Mouse (Mus musculus): Measurements from ENCODE around the gene Zbtb46. TPM values are rescaled to one million over a fixed set of nuclear protein-coding genes. Genes with fewer than 3 reads are reported as not detected.
"Not testable (repeated sequence)": the region's sequence is repeated elsewhere in the genome, so short reads cannot be mapped to it uniquely, and the experiment has no call there.

The Zbtb46 gene
- 7.5 and 8.9 TPM in 2 replicates for total RNA-seq (2017)

DNA sequence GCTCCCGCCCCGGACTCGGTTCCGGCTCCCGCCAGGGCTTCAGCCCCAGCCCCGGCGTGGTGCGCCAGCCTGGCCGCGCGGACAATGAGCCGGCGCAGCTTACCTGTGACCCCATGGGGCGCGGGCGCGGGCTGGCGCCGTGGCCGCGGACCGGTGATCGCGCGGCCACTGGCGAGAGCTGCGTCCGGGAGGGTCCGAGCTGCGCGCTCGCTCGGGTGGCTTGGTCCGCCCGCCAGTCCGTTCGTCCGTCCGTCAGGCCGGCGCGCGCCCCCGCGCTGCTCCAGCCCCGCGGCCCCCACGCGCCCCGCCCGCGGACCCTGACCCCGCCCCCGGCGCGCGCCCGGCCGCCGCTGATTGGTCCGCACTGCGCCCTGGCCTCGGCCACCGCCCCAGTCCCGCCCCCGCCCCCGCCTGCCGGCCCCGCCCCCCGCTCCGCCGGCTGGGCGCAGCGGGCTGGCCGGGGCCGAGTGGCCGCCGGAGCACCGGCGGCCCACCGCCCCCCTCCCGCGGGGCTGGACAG lies at the start of gene Zbtb46:
Gene Zbtb46 (minus strand): TSS at position 274 of the 520 bp plus-strand sequence.
- ATAC-seq (replicated peaks; ENCODE audit: low read depth, poor library complexity, severe bottlenecking), result no peak

DNA sequence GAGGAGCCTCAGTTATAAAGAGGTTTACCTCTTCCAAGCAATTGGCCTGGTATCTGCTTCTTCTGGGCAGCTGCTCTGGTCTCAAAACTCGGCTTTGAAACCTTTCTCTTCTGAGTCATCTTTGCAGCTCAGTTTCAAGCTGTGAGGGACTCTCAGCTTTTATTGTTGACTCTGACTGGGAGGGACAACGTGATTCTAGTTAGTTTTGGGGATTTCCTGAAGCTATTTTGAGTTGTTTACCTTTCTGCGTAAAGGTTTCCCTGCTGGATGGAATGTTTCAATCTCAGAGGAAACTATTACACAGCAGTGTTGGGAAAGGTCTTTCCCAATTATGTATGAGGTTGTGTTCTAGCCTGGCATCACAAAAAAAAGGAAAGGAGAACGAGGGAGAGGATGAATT lies 39.4 kb upstream of the Zbtb46 start:
- ATAC-seq (replicated peaks; ENCODE audit: low read depth, poor library complexity, severe bottlenecking), result no peak

DNA sequence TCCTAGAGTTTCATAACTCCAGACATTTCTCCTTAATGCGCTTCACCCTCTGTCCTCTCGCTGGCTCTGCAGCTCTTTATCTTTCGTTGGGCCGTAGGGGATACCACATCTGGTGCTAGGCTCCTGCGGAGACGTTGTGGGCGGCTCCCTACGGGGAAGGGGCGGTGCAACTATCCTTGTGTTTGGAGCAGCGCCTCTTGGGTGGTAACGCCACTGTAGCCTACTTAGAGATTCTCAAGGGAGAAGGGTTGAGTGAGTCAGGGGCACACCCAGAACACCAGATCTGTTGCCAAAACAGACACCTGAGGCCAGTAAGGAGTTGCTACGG lies 38.3 kb upstream of the Zbtb46 start:
- peak; percentile 66 for ATAC-seq (replicated peaks; ENCODE audit: low read depth, poor library complexity, severe bottlenecking)

DNA sequence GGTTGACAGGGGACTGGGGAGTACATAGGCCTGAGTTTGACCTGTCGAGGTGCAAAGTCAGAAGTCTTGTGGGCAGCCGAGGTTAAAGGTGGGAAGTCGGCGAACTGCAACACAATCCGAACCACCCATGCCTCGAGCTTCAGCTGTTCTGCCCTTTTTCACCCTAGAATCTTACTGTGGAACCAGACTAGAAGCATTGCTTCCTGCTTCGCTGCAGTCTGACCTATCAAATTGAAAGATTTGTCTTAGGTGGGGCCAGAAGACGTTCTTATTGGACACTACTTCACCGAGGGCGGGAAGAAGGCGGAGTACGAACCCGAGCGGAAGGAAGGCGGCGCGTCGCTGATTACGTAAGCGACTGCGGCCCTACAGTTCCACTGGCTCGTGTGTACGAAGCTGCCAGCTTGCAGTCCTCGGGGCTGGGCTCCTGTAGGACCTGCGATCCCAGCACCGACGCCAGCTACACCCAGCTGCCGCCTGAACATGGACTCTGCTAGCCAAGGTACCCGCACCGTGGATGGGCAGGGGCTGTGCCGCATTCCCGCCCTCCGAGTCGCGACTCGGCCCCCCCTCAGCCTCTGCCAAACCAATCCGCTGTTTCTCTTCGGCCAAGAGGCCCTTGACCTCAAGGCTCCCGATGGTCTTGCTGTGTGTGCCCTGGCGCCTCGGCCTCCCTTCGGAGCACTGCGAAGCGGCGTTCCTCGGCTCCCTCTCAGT lies 37.8 kb upstream of the Zbtb46 start, which contains the start of gene Tpd52l2:
Gene Tpd52l2 (plus strand): TSS at position 312 of the 717 bp plus-strand sequence.
- peak; percentile 79 for ATAC-seq (replicated peaks; ENCODE audit: low read depth, poor library complexity, severe bottlenecking)

DNA sequence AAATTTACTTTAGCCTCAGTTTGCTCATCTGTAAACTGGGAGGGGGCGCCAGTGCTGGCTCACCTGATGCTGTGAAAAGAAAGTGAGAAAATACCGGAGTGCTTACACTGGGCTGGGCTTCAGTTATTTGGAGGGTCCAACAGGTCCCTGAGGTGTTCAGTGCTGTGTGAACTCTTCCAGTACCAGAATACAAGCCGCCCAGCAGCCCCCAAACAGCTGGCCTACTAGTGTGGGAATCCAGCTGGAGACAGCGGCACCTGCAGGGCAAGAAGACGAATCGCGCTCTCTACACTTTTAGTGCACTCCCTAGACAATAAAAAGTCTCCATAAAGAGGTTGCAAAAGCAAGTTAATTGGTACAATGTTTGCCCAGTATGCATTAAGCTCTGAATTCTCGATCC lies 37.1 kb upstream of the Zbtb46 start:
- peak; percentile 43 for ATAC-seq (replicated peaks; ENCODE audit: low read depth, poor library complexity, severe bottlenecking)

DNA sequence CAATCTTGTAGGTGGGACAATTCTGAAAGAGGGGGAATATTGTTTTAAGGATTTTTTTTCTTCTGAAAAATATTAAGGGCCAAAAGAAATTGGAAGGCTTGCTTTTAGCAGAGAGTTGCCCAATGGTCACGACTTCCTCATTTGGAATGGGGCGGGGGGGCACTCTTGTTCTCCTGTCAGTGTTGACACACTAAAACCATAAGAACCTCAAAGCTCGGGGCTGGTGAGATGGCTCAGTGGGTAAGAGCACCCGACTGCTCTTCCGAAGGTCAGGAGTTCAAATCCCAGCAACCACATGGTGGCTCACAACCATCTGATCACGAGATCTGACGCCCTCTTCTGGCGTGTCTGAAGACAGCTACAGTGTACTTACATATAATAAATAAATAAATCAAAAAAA lies 36.6 kb upstream of the Zbtb46 start:
- not testable (repeated sequence) for ATAC-seq (replicated peaks; ENCODE audit: low read depth, poor library complexity, severe bottlenecking)

DNA sequence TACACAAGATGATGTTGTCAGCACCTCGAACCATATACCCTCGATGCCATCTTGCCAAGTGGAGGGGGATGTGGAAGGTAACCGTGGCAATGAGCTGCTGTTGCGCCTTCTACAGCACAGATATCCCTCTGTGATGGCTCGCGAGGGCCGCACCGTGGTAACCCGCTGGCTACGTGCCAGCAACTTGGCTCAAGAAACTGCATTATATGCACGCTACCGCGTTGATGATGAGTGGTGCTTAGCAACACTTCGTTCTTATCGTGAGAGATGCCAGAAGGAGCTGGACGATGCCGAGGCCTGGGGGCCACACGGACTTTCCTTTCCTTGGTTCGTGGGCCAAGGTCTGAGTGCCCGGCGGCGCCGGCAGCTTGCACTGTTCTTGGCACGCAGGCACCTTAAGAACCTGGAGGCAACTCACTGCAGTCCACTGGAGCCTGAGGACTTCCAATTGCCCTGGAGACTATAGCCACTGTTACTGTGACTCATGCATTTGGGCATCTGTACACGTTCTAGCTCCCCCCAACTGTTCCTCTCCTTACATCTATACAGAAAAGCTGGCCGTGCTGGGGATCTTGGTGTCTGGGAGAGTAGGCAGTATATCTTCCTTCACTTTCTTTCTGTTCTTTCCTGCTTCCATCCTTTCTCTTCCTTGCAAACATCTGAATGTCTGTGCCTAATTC lies 35.2 kb upstream of the Zbtb46 start:
- no peak for ATAC-seq (replicated peaks; ENCODE audit: low read depth, poor library complexity, severe bottlenecking)

DNA sequence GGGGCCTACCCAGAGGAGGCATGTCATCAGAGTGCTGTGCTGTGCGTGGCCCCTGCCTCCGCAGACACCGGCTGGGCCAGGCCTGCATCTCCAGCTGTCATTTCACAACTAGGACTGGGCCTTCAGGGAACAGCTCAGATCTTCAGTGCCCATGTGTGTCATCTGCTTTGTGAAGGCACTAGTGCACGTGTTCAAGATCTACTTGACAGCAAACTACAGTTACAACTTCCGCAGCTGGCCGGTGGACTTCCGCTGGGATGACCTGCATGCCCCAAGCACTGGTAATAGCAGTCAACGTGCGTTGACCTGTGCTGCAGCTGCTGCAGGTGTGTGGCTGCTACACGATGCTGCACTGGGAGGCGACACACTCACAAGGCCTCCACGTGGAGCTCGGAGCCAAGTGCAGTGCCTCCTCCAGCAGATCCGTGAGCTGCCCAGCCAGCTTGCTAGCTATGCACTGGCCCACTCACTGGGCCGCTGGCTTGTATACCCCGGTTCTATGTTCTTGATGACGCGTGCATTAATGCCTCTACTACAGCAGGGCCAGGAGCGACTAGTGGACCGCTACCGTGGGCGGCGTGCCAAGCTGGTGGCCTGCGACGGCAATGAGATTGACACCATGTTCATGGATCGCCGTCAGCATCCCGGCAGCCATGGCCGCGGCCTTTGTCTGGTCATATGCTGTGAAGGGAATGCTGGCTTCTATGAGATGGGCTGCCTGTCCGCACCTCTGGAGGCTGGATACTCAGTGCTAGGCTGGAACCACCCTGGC lies 34.1 kb upstream of the Zbtb46 start, which contains the start of gene Abhd16b:
Gene Abhd16b (plus strand): TSS at position 51 of the 772 bp plus-strand sequence.
- ATAC-seq (replicated peaks; ENCODE audit: low read depth, poor library complexity, severe bottlenecking), result no peak

DNA sequence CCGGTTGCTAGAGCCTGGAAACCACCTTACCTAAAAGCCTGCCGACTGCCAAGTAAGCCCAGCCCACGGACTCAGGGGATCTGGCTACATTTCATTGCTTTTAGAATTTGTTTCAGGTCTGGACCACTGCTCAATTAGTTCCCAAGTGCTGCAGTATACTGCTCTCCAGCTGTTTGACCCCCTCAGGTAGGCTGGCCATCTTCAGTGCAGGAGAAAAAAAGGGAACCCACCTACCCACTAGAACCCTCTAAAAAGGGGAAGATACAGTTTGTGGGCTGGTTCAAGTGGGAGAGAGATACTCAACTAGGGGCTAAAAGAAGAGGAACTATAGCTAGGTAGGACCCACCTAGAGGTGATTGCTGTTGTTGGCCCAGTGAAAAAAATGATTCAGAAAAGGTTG lies 33.0 kb upstream of the Zbtb46 start:
- peak; percentile 20 for ATAC-seq (replicated peaks; ENCODE audit: low read depth, poor library complexity, severe bottlenecking)

DNA sequence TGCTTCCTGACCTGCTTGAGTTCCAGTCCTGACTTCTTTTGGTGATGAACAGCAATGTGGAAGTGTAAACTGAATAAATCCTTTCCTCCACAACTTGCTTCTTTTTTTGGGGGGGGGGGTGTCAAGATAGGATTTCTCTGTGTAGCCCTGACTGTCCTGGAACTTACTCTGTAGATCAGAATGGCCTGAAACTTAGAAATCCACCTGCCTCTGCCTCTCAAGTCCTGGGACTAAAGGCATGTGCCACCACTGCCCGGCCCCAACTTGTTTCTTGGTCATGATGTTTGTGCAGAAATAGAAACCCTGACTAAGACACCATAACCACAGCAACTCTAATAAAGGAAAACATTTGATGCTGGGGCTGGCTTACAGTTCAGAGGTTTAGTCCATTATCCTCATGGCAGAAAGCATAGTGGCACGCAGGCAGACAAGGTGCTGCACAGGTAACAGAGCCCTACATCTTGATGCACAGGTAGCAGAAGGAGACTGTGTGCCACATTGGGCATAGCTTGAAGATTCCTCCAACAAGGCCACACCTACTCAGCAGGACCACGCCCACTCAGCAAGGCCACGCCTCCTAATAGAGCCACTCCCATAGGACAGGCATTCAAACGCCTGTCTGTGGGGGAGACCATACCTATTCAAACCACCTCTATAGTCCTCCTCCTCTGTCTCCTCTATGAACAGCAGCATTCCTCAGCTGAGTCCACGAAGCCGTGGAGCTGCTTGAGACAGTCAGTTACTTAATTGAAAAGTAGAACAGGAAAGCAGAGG lies 32.4 kb upstream of the Zbtb46 start:
- peak; percentile 37 for ATAC-seq (replicated peaks; ENCODE audit: low read depth, poor library complexity, severe bottlenecking)

DNA sequence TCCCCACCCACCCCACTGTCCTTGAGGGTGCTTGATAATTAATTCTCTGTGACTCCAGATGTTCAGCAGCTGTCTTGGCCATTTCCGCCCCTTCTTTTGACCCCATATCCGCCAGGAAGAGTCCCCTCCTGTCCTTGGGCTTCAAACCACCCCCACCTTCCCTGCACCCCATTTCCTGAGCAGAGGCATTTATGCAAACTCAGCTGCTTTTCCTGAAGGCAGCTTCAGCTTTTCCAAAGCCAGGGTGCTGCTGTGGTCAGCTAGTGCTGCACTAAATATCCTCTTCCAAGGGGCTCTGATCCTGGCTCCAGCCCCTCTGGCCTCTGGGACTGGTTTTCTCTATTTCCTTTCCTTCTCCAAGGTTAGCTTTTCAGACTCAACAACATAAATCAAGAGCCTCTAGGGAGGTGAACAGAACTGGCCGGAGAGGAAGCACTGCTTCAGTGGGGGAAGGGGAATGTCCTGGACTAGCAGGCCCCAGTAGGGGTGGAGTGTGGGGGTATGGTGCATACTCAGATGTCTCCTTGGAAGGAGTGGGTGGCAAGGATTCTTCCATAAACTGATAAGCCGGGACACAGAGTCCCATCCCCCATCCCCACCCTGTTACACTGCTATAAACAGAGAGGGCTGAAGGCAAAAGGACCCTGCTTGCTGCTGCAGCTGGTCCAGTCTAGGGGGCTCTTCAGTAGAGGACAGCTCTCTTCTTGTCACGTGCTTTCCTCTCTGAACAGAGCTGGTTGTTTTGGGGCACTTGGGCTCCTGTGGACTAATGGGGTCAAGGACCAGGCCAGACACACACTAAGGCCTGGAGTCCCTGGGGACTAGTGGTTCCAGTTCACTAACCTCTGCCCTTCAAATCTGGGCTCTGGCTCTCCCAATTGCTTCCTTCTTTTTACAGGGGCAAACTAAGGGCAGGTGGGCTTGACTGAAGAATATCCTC lies 28.4 kb upstream of the Zbtb46 start:
- no peak for ATAC-seq (replicated peaks; ENCODE audit: low read depth, poor library complexity, severe bottlenecking)

DNA sequence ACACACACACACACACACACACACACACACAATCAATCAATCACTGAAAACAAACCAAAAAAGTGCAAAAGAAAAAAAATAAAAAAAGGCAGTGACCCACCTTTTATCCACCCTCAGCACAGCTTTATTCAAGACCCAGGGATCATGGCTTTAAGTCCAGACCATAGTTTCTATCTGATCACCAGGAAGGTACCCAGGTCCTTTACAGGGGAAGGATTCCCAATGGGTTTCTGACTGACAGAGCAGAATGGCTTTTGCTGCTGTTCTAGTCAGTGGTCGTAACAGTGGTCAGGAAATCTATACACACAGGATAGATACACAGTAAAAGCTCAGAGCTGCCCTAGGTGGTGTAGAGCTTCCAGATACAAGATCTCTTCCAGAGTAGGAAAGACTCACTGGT lies 26.5 kb upstream of the Zbtb46 start:
- no peak for ATAC-seq (replicated peaks; ENCODE audit: low read depth, poor library complexity, severe bottlenecking)

DNA sequence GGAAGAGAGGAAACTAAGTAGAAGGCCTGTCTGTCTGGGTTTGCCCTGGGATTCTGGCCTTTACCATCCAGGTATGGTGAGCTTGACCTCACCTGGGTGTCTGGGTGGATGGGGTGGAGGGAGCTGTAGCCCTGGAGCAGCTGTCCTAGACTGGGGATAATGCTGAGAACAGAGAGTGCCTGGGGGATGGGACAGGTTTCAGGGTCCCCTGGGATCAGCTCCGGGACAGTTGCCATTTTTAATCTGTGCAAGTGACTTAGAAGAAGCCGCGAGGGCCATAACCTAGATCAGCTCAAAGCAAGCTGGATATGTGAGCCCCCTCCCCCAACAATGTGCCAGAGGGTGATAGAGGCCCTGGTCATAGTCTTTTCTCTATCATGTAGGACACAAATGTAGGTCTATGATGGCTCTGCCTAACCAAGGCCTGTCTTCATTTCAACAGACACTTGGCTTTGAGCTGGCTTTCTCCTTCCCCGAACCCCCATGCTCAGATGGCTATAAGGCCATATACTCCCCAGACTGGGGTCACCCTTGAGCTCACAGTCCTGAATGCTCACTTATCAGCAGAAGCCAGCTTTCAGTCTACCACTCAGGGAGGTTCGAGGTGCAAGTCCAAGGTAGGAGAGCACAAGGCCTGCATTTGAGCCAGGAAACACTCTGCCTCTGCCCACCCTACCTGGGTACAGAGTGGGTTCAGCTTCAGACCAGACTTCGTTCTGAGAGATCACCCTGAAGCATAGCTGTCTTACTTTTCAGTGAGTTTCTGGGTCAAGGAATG lies 25.4 kb upstream of the Zbtb46 start:
- no peak for ATAC-seq (replicated peaks; ENCODE audit: low read depth, poor library complexity, severe bottlenecking)

DNA sequence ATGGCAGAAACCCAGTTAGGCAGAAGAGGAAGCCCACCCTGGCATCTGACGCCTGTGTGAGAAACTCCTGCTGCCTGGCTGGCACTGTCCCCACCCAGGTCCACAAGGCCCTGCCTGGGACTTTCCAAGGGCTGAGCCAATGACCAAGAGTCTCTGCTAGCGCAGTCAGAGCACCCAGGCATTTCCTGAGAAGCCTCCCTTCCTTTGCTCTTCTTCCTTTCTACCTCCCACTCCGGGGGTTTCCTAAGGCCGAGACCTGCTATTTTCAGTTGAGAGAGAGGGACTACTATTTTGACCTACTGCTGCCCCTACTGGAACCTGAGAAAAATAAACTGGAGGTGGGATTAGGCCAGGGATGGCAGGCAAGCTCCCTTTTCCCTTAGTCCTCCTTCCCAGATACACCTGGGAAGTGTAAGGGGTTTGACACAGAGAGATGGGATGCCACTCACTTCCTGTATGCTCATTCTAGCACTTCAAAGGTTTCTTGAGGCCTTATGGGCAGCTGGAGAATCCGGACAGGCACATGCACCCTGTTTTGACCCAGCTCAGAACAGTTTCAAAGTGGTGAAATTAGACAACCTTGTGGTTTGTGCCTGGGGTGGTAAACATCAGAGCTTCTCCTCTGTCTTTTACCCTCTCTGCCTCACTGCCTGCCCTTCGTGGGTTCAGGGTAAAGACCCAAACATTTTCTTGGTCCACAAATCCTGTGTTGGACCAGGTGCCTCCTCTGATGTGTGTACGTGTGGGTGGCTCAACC lies 24.5 kb upstream of the Zbtb46 start:
- ATAC-seq (replicated peaks; ENCODE audit: low read depth, poor library complexity, severe bottlenecking), result peak; percentile 81

DNA sequence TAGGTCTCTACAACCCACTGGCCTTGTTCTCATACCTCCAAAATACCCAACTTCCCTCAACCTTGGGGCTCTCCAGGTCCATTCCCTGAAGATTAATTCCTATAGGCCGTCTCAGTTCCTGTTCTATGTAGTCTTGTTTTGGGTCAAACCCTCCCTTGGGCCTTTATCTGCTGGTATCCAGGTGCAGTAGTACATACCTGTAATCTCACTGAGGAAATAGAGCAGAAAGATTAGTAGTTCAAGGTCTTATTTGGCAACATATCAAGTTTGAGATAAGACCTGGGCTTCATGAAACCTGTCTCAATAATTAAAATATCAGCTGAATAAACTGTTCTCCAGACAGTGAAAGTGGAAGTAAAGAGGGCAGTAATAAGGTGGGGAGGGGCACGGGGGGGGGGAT lies 23.9 kb upstream of the Zbtb46 start:
- no peak for ATAC-seq (replicated peaks; ENCODE audit: low read depth, poor library complexity, severe bottlenecking)

DNA sequence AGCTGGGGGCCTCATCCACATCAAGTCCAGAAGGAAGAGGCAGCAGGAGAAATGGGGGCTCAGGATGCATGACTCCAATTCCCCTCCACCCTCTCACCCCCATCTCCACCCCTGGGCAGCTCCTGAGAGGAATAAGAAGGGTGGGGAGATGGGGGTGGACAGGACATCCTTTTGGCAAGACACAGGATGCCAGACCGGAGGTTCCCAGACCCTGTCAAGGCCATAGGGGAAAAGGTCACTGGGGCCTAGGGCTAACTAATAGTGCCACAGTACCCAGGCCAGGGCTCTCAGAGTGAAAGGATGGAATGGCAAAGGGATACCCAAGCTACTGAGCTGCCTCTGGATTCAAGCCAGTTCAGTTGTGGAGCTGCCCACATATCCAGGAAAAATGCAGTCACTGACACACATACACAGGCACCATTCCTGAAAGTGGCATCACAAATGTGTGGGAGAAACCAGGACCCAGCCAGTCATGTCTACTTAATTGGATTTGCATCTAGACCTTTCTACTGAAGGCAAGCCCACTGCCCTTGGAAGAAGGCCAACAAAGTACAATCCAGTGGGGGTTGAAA lies 13.1 kb upstream of the Zbtb46 start:
- ATAC-seq (replicated peaks; ENCODE audit: low read depth, poor library complexity, severe bottlenecking), result no peak

DNA sequence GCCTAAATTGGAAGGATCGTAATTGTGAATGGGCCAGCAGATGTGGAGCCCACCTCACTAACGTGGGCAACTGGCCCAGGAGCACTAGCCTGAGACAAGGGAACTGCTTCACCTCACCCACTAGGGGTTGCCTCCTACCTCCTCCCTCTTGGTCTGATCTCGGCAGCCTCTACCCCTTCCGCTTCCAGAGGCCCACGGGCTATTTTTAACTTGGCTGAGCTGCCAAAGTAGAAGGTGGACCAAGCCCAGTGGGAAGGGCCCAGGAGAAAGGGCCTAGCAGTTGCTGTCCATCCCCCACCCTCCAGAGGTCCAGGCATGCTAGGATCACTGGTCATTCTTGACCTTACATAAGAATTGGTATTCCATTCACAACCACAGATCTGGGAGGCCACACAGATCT lies 12.0 kb upstream of the Zbtb46 start:
- peak; percentile 87 for ATAC-seq (replicated peaks; ENCODE audit: low read depth, poor library complexity, severe bottlenecking)

Measured in common myeloid progenitor, adult 5-6 weeks (primary cell).